Mouse (Mus musculus): Measurements from ENCODE around the gene Hacl1.
"Not testable (repeated sequence)": the region's sequence is repeated elsewhere in the genome, so short reads cannot be mapped to it uniquely, and the experiment has no call there.

DNA sequence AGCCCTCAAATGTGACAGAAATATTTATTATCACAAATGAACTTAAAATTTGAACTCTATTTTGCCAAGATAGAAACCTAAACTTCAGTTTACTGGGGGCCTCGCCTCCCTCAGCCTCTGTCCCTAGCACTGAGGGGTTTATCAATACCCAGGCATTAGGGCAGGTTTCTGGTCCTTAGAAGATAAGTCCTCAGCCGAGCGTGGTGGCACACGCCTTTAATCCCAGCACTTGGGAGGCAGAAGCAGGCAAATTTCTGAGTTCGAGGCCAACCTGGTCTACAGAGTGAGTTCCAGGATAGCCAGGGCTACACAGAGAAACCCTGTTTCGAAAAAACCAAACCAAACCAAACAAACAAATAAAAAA is 38.5 kb downstream of the Hacl1 start:
- TF ChIP-seq POLR2A (IDR thresholded peaks at IDR 0.05; ENCODE audit: low read depth, low read length); CTCF (conservative IDR thresholded peaks at IDR 0.05; ENCODE audit: insufficient read depth, insufficient read length, low read depth, low read length): not testable (repeated sequence)

Data from kidney, adult 2 months (tissue).